ENCODE assay signal across 8 mouse cellular contexts in the genomic region with DNA sequence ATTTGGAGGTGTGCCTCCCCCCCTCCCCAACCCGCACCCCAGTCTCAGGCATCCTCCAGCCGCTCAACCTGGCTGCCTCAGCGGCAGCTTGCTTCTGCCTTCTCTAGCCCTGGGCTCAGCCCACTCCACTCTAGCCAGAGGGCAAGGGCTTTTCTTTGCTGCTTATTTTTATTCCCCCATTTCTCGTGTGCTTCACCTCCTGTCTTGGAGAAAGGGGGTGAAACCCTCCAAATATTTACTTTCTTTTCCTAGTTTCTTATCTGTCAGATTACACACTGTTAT. TPM values are rescaled to one million over a fixed set of nuclear protein-coding genes. Genes with fewer than 3 reads are reported as not detected.
DNase-seq lines count a peak whose midpoint lies in the region; ATAC-seq and TF ChIP-seq lines count a peak whose summit lies in the region.

No protein-coding gene starts in this region.

- no peak for TF ChIP-seq CTCF in heart, adult 2 months (IDR thresholded peaks at IDR 0.05)
- no peak for TF ChIP-seq CTCF in CH12.LX (conservative IDR thresholded peaks at IDR 0.05 in 1 of 2, IDR thresholded peaks at IDR 0.05 in 1 of 2; ENCODE audit: low read depth in 2 of 2, low read length in 2 of 2)
- TF ChIP-seq CTCF in forebrain, postnatal 0 days (IDR thresholded peaks at IDR 0.05; ENCODE audit: low read depth): no peak

- H3K4me3 ChIP-seq in heart, adult 2 months: peak overlapping the region; percentile 60
- peak overlapping the region; percentile 66 to 71 (median 68) for H3K4me3 ChIP-seq in CH12.LX (replicated peaks in 1 of 3; ENCODE audit: low read depth in 2 of 3, low read length in 2 of 3, poor library complexity in 1 of 3)
- H3K4me3 ChIP-seq in forebrain, postnatal 0 days (ENCODE audit: low read depth, low read length): peak overlapping the region; percentile 47

- no peak for TF ChIP-seq POLR2A in heart, adult 2 months (IDR thresholded peaks at IDR 0.05; ENCODE audit: insufficient read depth, low read depth, low read length)
- no peak for TF ChIP-seq POLR2A in CH12.LX (IDR thresholded peaks at IDR 0.05; ENCODE audit: low read depth, low read length)

- no peaks in the 10 kb centered on the region for H3K4me1 ChIP-seq in heart, adult 2 months (ENCODE audit: control insufficient read depth, insufficient read depth, low read length)
- H3K4me1 ChIP-seq in CH12.LX (ENCODE audit: control insufficient read depth in 1 of 2, insufficient read depth in 2 of 2): peaks cover 4 to 16% of the 10 kb centered on the region in 2 experiments; a peak in 2 of 4 replicates
- H3K4me1 ChIP-seq in forebrain, postnatal 0 days (ENCODE audit: insufficient read depth): no peaks in the 10 kb centered on the region

- no peak for DNase-seq in heart, adult 2 months
- no peak for DNase-seq in heart, postnatal 4 days
- no peak for DNase-seq in CH12.LX (ENCODE audit: extremely low read depth)
- DNase-seq in forebrain, postnatal 0 days: no peak
- no peak for DNase-seq in adrenal gland, adult (ENCODE audit: inconsistent age in 2 of 2, low spot score in 1 of 2)
- DNase-seq in adrenal gland, adult 8-10 months: no peak
- no peak for DNase-seq in layer of hippocampus, adult 9-11 months

- in situ Hi-C loops in CH12.LX (cut with MboI; ENCODE audit: low pct_ligation_motif_present, low pct_unique_long_range_greater_than_20kb, low sequenced_read_pairs): no loop called here

- under 1% methylated on average over 4 of the region's 4 CpGs for WGBS in heart, adult 2 months
- 0% methylated on average over 4 of the region's 4 CpGs for WGBS in forebrain, postnatal 0 days

- H3K4me2 ChIP-seq in CH12.LX (ENCODE audit: insufficient read depth, low read depth, poor library complexity, severe bottlenecking): peak overlapping the region; percentile 80
- H3K4me2 ChIP-seq in forebrain, postnatal 0 days (ENCODE audit: low read depth): peak overlapping the region; percentile 89

- dilution Hi-C loops in CH12.LX (cut with MboI; ENCODE audit: extremely low pct_ligation_motif_present, extremely low pct_unique_long_range_greater_than_20kb, low sequenced_read_pairs): no loop called here

- TF ChIP-seq EP300 in heart, adult 2 months (IDR thresholded peaks at IDR 0.05; ENCODE audit: insufficient read depth, low read depth, low read length): no peak
- TF ChIP-seq EP300 in CH12.LX (IDR thresholded peaks at IDR 0.05; ENCODE audit: low read length): no peak

- no peaks in the 10 kb centered on the region for H3K27me3 ChIP-seq in heart, adult 2 months (ENCODE audit: control insufficient read depth, insufficient read depth, low read length)
- H3K27me3 ChIP-seq in CH12.LX (replicated peaks): no peaks in the 10 kb centered on the region
- no peaks in the 10 kb centered on the region for H3K27me3 ChIP-seq in forebrain, postnatal 0 days (ENCODE audit: insufficient read depth, low read length)

- H3K9ac ChIP-seq in heart, adult 2 months (ENCODE audit: low read depth, low read length): no peak overlapping the region
- peak overlapping the region; percentile 70 for H3K9ac ChIP-seq in CH12.LX (ENCODE audit: insufficient read depth, low read depth)
- H3K9ac ChIP-seq in forebrain, postnatal 0 days: peak overlapping the region; percentile 54

- no peak overlapping the region for H3K27ac ChIP-seq in heart, adult 2 months
- H3K27ac ChIP-seq in CH12.LX (ENCODE audit: insufficient read depth, low read depth): no peak overlapping the region
- H3K27ac ChIP-seq in forebrain, postnatal 0 days (ENCODE audit: low read depth, low read length): 0 out of 2 replicates have a peak overlapping the region, but pooled peaks have one; percentile 76

- ATAC-seq in forebrain, postnatal 0 days: peak; percentile 66
- ATAC-seq in megakaryocyte, adult 5-6 weeks (ENCODE audit: poor library complexity, severe bottlenecking): peak; percentile 38

- no peaks in the 10 kb centered on the region for H3K79me2 ChIP-seq in heart, adult 2 months (replicated peaks; ENCODE audit: control insufficient read depth, insufficient read depth, low read length)
- H3K79me2 ChIP-seq in CH12.LX (replicated peaks; ENCODE audit: control insufficient read depth, extremely low read depth, insufficient read depth, poor library complexity, severe bottlenecking): no peaks in the 10 kb centered on the region

- H3K9me3 ChIP-seq in CH12.LX (replicated peaks; ENCODE audit: low read length): no peaks in the 10 kb centered on the region
- H3K9me3 ChIP-seq in forebrain, postnatal 0 days (ENCODE audit: low read length): no peaks in the 10 kb centered on the region

- intact Hi-C loops in heart, adult 2 months (cut with DNase I): loop anchor here (5.0 kb wide), 1 partner anchor 148 kb away; the partner anchor contains the start of gene Slc35b4

- H3K36me3 ChIP-seq in heart, adult 2 months (ENCODE audit: control insufficient read depth, insufficient read depth, low read length): no peaks in the 10 kb centered on the region
- no peaks in the 10 kb centered on the region for H3K36me3 ChIP-seq in CH12.LX (replicated peaks in 1 of 2; ENCODE audit: control insufficient read depth in 1 of 2, insufficient read depth in 1 of 2, low read length in 1 of 2)
- H3K36me3 ChIP-seq in forebrain, postnatal 0 days (ENCODE audit: insufficient read depth): no peaks in the 10 kb centered on the region

- no peak for TF ChIP-seq RAD21 in CH12.LX (IDR thresholded peaks at IDR 0.05; ENCODE audit: low read depth, low read length)

TF ChIP-seq in CH12.LX, 34 proteins besides CTCF, POLR2A, EP300 and RAD21:
- TF ChIP-seq PAX5 (IDR thresholded peaks at IDR 0.05; ENCODE audit: low read length) (no peak), KAT2A (IDR thresholded peaks at IDR 0.05; ENCODE audit: insufficient replicate concordance, low read length) (no peak), ZKSCAN1 (IDR thresholded peaks at IDR 0.05; ENCODE audit: borderline replicate concordance, low read depth, low read length) (no peak), CHD1 (IDR thresholded peaks at IDR 0.05; ENCODE audit: low read depth, low read length) (no peak), ETS1 (conservative IDR thresholded peaks at IDR 0.05; ENCODE audit: low read depth, low read length) (no peak), USF2 (conservative IDR thresholded peaks at IDR 0.05; ENCODE audit: low read depth, low read length) (no peak), MAX (IDR thresholded peaks at IDR 0.05; ENCODE audit: low read length) (no peak), MEF2A (IDR thresholded peaks at IDR 0.05; ENCODE audit: borderline replicate concordance, low read depth, low read length) (no peak), JUND (conservative IDR thresholded peaks at IDR 0.05; ENCODE audit: low read depth, low read length) (no peak), MXI1 (IDR thresholded peaks at IDR 0.05; ENCODE audit: low read depth, low read length) (no peak), ZMIZ1 (IDR thresholded peaks at IDR 0.05; ENCODE audit: low read depth, low read length) (no peak), HCFC1 (IDR thresholded peaks at IDR 0.05; ENCODE audit: low read depth, low read length) (no peak), IRF4 (IDR thresholded peaks at IDR 0.05; ENCODE audit: low read depth, low read length) (no peak), POLR2AphosphoS2 (IDR thresholded peaks at IDR 0.05; ENCODE audit: low read depth, low read length) (no peak), USF1 (IDR thresholded peaks at IDR 0.05; ENCODE audit: low read depth, low read length) (no peak), TCF12 (IDR thresholded peaks at IDR 0.05; ENCODE audit: low read depth, low read length) (no peak)

RNA-seq across cellular contexts. Expression of gene Lrguk, which starts 0.4 kb away (rescaled TPM):
- under 1 TPM; 0.09 to 0.10 TPM for total RNA-seq in heart, adult 2 months (2021)
- 0.18 TPM in 1 of 2 replicates, not detected in the other for polyA plus RNA-seq in heart, adult 2 months (2012; rRNA removed)
- under 1 TPM; 0.21 to 0.25 TPM for total RNA-seq in heart, postnatal 4 days (2021)
- 0.76 and 0.85 TPM in 2 replicates for total RNA-seq in CH12.LX (2012; rRNA removed)
- total RNA-seq in CH12.LX (2014; rRNA removed): 0.49 and 1.1 TPM in 2 replicates
- polyA plus RNA-seq in CH12.LX (2012; ENCODE audit: insufficient read length, low read depth): 1.4 and 1.6 TPM in 2 replicates
- total RNA-seq in forebrain, postnatal 0 days (2014; rRNA removed): 1.8 and 2.8 TPM in 2 replicates
- polyA plus RNA-seq in forebrain, postnatal 0 days (2015; fragmentation: Nextera tagmentation; extraction: Ambion mirVana): 0.86 and 1.7 TPM in 2 replicates
- total RNA-seq in megakaryocyte, adult 5-6 weeks (2015): not detected in 2 replicates
- total RNA-seq in megakaryocyte, adult 5-6 weeks (2017): not detected in 2 replicates
- 1 to 10 TPM in 2 of 4 experiments, under 1 TPM in 2; 0.63 to 1.7 (median 1.1) TPM for total RNA-seq in adrenal gland, adult 8-10 months (2022)
